Mouse (Mus musculus): ENCODE results near the gene Aplnr.

The Aplnr gene

GRCm38 (mm10) chr2:85137601-85138140 is 1.6 kb downstream of the Aplnr start:
- DNase-seq (ENCODE audit: low spot score), result no peak

GRCm38 (mm10) chr2:85138143-85138542 is 2.1 kb downstream of the Aplnr start:
- no peak for DNase-seq (ENCODE audit: low spot score)

GRCm38 (mm10) chr2:85139393-85139792 is 3.4 kb downstream of the Aplnr start:
- no peak for DNase-seq (ENCODE audit: low spot score)

GRCm38 (mm10) chr2:85139846-85140245 is 3.8 kb downstream of the Aplnr start:
- no peak for DNase-seq (ENCODE audit: low spot score)

- DNase-seq (ENCODE audit: low spot score), result no peak
Observed at GRCm38 (mm10) chr2:85140833-85141232, 4.8 kb downstream of the Aplnr start.

- DNase-seq (ENCODE audit: low spot score), result no peak
Observed at GRCm38 (mm10) chr2:85144908-85145307, 8.9 kb downstream of the Aplnr start.

GRCm38 (mm10) chr2:85145346-85145745 is 9.3 kb downstream of the Aplnr start:
- DNase-seq (ENCODE audit: low spot score), result no peak

- DNase-seq (ENCODE audit: low spot score), result no peak
Observed at GRCm38 (mm10) chr2:85147481-85147880, 11.5 kb downstream of the Aplnr start.

GRCm38 (mm10) chr2:85150373-85150772 is 14.3 kb downstream of the Aplnr start:
- DNase-seq (ENCODE audit: low spot score), result no peak

- DNase-seq (ENCODE audit: low spot score), result no peak
Observed at GRCm38 (mm10) chr2:85151233-85151632, 15.2 kb downstream of the Aplnr start.

GRCm38 (mm10) chr2:85155334-85155733 is 19.3 kb downstream of the Aplnr start:
- DNase-seq (ENCODE audit: low spot score), result no peak

- DNase-seq (ENCODE audit: low spot score), result no peak
Observed at GRCm38 (mm10) chr2:85156136-85156535, 20.1 kb downstream of the Aplnr start.

GRCm38 (mm10) chr2:85157382-85157781 is 21.4 kb downstream of the Aplnr start:
- DNase-seq (ENCODE audit: low spot score), result no peak

- DNase-seq (ENCODE audit: low spot score), result peak; percentile 29
Observed at GRCm38 (mm10) chr2:85160901-85161637, 25.0 kb downstream of the Aplnr start.

GRCm38 (mm10) chr2:85161638-85162093 is 25.6 kb downstream of the Aplnr start:
- peak; percentile 27 for DNase-seq (ENCODE audit: low spot score)

- peak; percentile 11 for DNase-seq (ENCODE audit: low spot score)
Observed at GRCm38 (mm10) chr2:85163311-85164047, 27.5 kb downstream of the Aplnr start.

- DNase-seq (ENCODE audit: low spot score), result no peak
Observed at GRCm38 (mm10) chr2:85167624-85168023, 31.6 kb downstream of the Aplnr start.

- no peak for DNase-seq (ENCODE audit: low spot score)
Observed at GRCm38 (mm10) chr2:85168327-85168726, 32.3 kb downstream of the Aplnr start.

GRCm38 (mm10) chr2:85172071-85172762 is 36.2 kb downstream of the Aplnr start:
- DNase-seq (ENCODE audit: low spot score), result no peak

GRCm38 (mm10) chr2:85172763-85173103 is 36.7 kb downstream of the Aplnr start:
- no peak for DNase-seq (ENCODE audit: low spot score)

GRCm38 (mm10) chr2:85173545-85173944 is 37.5 kb downstream of the Aplnr start:
- no peak for DNase-seq (ENCODE audit: low spot score)

- DNase-seq (ENCODE audit: low spot score), result no peak
Observed at GRCm38 (mm10) chr2:85178139-85178800, 42.2 kb downstream of the Aplnr start.
